Mouse (Mus musculus): Measurements from ENCODE around the gene Gm20388. TPM values are rescaled to one million over a fixed set of nuclear protein-coding genes. Genes with fewer than 3 reads are reported as not detected.

The Gm20388 gene
- polyA plus RNA-seq, 1 experiment from 2014 or later: not detected

- no peak overlapping the region for H3K27ac ChIP-seq (replicated peaks in 1 of 2; ENCODE audit: control insufficient read depth in 1 of 2, insufficient read depth in 1 of 2, low read depth in 2 of 2, low read length in 2 of 2)
- WGBS: 69% methylated on average over 3 of the region's 3 CpGs
- ATAC-seq (ENCODE audit: insufficient number of reproducible peaks, insufficient read depth, low FRiP score, low read depth): no peak
- no peak overlapping the region for H3K4me3 ChIP-seq (ENCODE audit: control insufficient read depth in 1 of 2, insufficient read depth in 1 of 2, low read depth in 1 of 2, low read length in 2 of 2)
- 0 out of 2 replicates have a peak, but pooled peaks cover 8% of the 10 kb centered on the region for H3K36me3 ChIP-seq (ENCODE audit: control insufficient read depth, insufficient read depth, low read length)
- H3K4me1 ChIP-seq (ENCODE audit: control insufficient read depth in 2 of 2, insufficient read depth in 2 of 2, low read length in 2 of 2): peaks cover 2 to 14% of the 10 kb centered on the region in 2 experiments
- no peaks in the 10 kb centered on the region for H3K9me3 ChIP-seq (ENCODE audit: control insufficient read depth, low read length)
- H3K27me3 ChIP-seq (ENCODE audit: control insufficient read depth, insufficient read depth, low read length): no peaks in the 10 kb centered on the region
- H3K9ac ChIP-seq (ENCODE audit: low read length): no peak overlapping the region
- H3K4me2 ChIP-seq (ENCODE audit: low read length): no peak overlapping the region
Measured at GRCm38 (mm10) chr8:122966638-122967037, 3056.0 kb downstream of the Gm20388 start.

- Histone ChIP-seq H3K4me2 (ENCODE audit: low read length) (no peak overlapping the region), H3K36me3 (ENCODE audit: control insufficient read depth, insufficient read depth, low read length) (peaks cover 11% of the 10 kb centered on the region; the same call in 1 of the 2 replicates), H3K27ac (replicated peaks in 1 of 2; ENCODE audit: control insufficient read depth in 1 of 2, insufficient read depth in 1 of 2, low read depth in 2 of 2, low read length in 2 of 2) (no peak overlapping the region), H3K4me3 (ENCODE audit: control insufficient read depth in 1 of 2, insufficient read depth in 1 of 2, low read depth in 1 of 2, low read length in 2 of 2) (no peak overlapping the region), H3K4me1 (ENCODE audit: control insufficient read depth in 2 of 2, insufficient read depth in 2 of 2, low read length in 2 of 2) (no peaks in the 10 kb centered on the region), H3K9ac (ENCODE audit: low read length) (no peak overlapping the region), H3K27me3 (ENCODE audit: control insufficient read depth, insufficient read depth, low read length) (no peaks in the 10 kb centered on the region), H3K9me3 (ENCODE audit: control insufficient read depth, low read length) (no peaks in the 10 kb centered on the region)
- ATAC-seq (ENCODE audit: insufficient number of reproducible peaks, insufficient read depth, low FRiP score, low read depth): no peak
- 96% methylated on average over 3 of the region's 3 CpGs for WGBS
Measured at GRCm38 (mm10) chr8:122968145-122968544, 3057.5 kb downstream of the Gm20388 start.

- 91% methylated on average over 3 of the region's 3 CpGs for WGBS
- no peak overlapping the region for H3K9ac ChIP-seq (ENCODE audit: low read length)
Measured at GRCm38 (mm10) chr8:122969964-122970620, 3059.5 kb downstream of the Gm20388 start.

GRCm38 (mm10) chr8:122976046-122976445 is 3065.4 kb downstream of the Gm20388 start:
- Histone ChIP-seq H3K4me1 (ENCODE audit: control insufficient read depth in 2 of 2, insufficient read depth in 2 of 2, low read length in 2 of 2) (peaks cover 0 to 20% of the 10 kb centered on the region in 2 experiments; a peak in 3 of 4 replicates), H3K4me3 (ENCODE audit: control insufficient read depth in 1 of 2, insufficient read depth in 1 of 2, low read depth in 1 of 2, low read length in 2 of 2) (no peak overlapping the region), H3K9ac (ENCODE audit: low read length) (no peak overlapping the region), H3K27me3 (ENCODE audit: control insufficient read depth, insufficient read depth, low read length) (no peaks in the 10 kb centered on the region), H3K9me3 (ENCODE audit: control insufficient read depth, low read length) (no peaks in the 10 kb centered on the region), H3K27ac (replicated peaks in 1 of 2; ENCODE audit: control insufficient read depth in 1 of 2, insufficient read depth in 1 of 2, low read depth in 2 of 2, low read length in 2 of 2) (no peak overlapping the region), H3K4me2 (ENCODE audit: low read length) (no peak overlapping the region), H3K36me3 (ENCODE audit: control insufficient read depth, insufficient read depth, low read length) (peaks cover 16% of the 10 kb centered on the region; the same call in 1 of the 2 replicates)
- 89% methylated on average over 4 of the region's 4 CpGs for WGBS
- no peak for ATAC-seq (ENCODE audit: insufficient number of reproducible peaks, insufficient read depth, low FRiP score, low read depth)

More at GRCm38 (mm10) chr8:122969964-122970620, 3059.5 kb downstream of the Gm20388 start:
- H3K4me2 ChIP-seq (ENCODE audit: low read length): no peak overlapping the region
- no peak for ATAC-seq (ENCODE audit: insufficient number of reproducible peaks, insufficient read depth, low FRiP score, low read depth)
- no peak overlapping the region for H3K4me3 ChIP-seq (ENCODE audit: control insufficient read depth in 1 of 2, insufficient read depth in 1 of 2, low read depth in 1 of 2, low read length in 2 of 2)
- H3K4me1 ChIP-seq (ENCODE audit: control insufficient read depth in 2 of 2, insufficient read depth in 2 of 2, low read length in 2 of 2): no peaks in the 10 kb centered on the region
- H3K27me3 ChIP-seq (ENCODE audit: control insufficient read depth, insufficient read depth, low read length): no peaks in the 10 kb centered on the region
- no peaks in the 10 kb centered on the region for H3K9me3 ChIP-seq (ENCODE audit: control insufficient read depth, low read length)
- H3K27ac ChIP-seq (replicated peaks in 1 of 2; ENCODE audit: control insufficient read depth in 1 of 2, insufficient read depth in 1 of 2, low read depth in 2 of 2, low read length in 2 of 2): no peak overlapping the region
- peaks cover 20% of the 10 kb centered on the region; the same call in 1 of the 2 replicates for H3K36me3 ChIP-seq (ENCODE audit: control insufficient read depth, insufficient read depth, low read length)

- peaks cover 5 to 20% of the 10 kb centered on the region in 2 experiments for H3K4me1 ChIP-seq (ENCODE audit: control insufficient read depth in 2 of 2, insufficient read depth in 2 of 2, low read length in 2 of 2)
- H3K9me3 ChIP-seq (ENCODE audit: control insufficient read depth, low read length): no peaks in the 10 kb centered on the region
- H3K36me3 ChIP-seq (ENCODE audit: control insufficient read depth, insufficient read depth, low read length): 0 out of 2 replicates have a peak, but pooled peaks cover under 1% of the 10 kb centered on the region
- H3K27ac ChIP-seq (replicated peaks in 1 of 2; ENCODE audit: control insufficient read depth in 1 of 2, insufficient read depth in 1 of 2, low read depth in 2 of 2, low read length in 2 of 2): no peak overlapping the region
- no peaks in the 10 kb centered on the region for H3K27me3 ChIP-seq (ENCODE audit: control insufficient read depth, insufficient read depth, low read length)
- no peak overlapping the region for H3K9ac ChIP-seq (ENCODE audit: low read length)
- H3K4me3 ChIP-seq (ENCODE audit: control insufficient read depth in 1 of 2, insufficient read depth in 1 of 2, low read depth in 1 of 2, low read length in 2 of 2): no peak overlapping the region
- 88% methylated on average over 3 of the region's 3 CpGs for WGBS
- no peak for ATAC-seq (ENCODE audit: insufficient number of reproducible peaks, insufficient read depth, low FRiP score, low read depth)
- no peak overlapping the region for H3K4me2 ChIP-seq (ENCODE audit: low read length)
Measured at GRCm38 (mm10) chr8:122979424-122979823, 3068.8 kb downstream of the Gm20388 start.

GRCm38 (mm10) chr8:122979865-122980509 is 3069.3 kb downstream of the Gm20388 start:
- H3K27ac ChIP-seq (replicated peaks in 1 of 2; ENCODE audit: control insufficient read depth in 1 of 2, insufficient read depth in 1 of 2, low read depth in 2 of 2, low read length in 2 of 2): no peak overlapping the region
- WGBS: 70% methylated on average over 10 of the region's 10 CpGs
- ATAC-seq (ENCODE audit: insufficient number of reproducible peaks, insufficient read depth, low FRiP score, low read depth): no peak

GRCm38 (mm10) chr8:122981646-122982045 is 3071.0 kb downstream of the Gm20388 start:
- Histone ChIP-seq H3K4me2 (ENCODE audit: low read length) (no peak overlapping the region), H3K36me3 (ENCODE audit: control insufficient read depth, insufficient read depth, low read length) (no peaks in the 10 kb centered on the region), H3K4me3 (ENCODE audit: control insufficient read depth in 1 of 2, insufficient read depth in 1 of 2, low read depth in 1 of 2, low read length in 2 of 2) (no peak overlapping the region), H3K27me3 (ENCODE audit: control insufficient read depth, insufficient read depth, low read length) (no peaks in the 10 kb centered on the region), H3K9ac (ENCODE audit: low read length) (no peak overlapping the region), H3K27ac (replicated peaks in 1 of 2; ENCODE audit: control insufficient read depth in 1 of 2, insufficient read depth in 1 of 2, low read depth in 2 of 2, low read length in 2 of 2) (no peak overlapping the region), H3K9me3 (ENCODE audit: control insufficient read depth, low read length) (no peaks in the 10 kb centered on the region), H3K4me1 (ENCODE audit: control insufficient read depth in 2 of 2, insufficient read depth in 2 of 2, low read length in 2 of 2) (peaks cover 5 to 26% of the 10 kb centered on the region in 2 experiments)
- no peak for ATAC-seq (ENCODE audit: insufficient number of reproducible peaks, insufficient read depth, low FRiP score, low read depth)
- WGBS: 61% methylated on average over 5 of the region's 5 CpGs

More at GRCm38 (mm10) chr8:122979865-122980509, 3069.3 kb downstream of the Gm20388 start:
- peaks cover 5 to 20% of the 10 kb centered on the region in 2 experiments for H3K4me1 ChIP-seq (ENCODE audit: control insufficient read depth in 2 of 2, insufficient read depth in 2 of 2, low read length in 2 of 2)
- no peak overlapping the region for H3K4me3 ChIP-seq (ENCODE audit: control insufficient read depth in 1 of 2, insufficient read depth in 1 of 2, low read depth in 1 of 2, low read length in 2 of 2)
- no peaks in the 10 kb centered on the region for H3K36me3 ChIP-seq (ENCODE audit: control insufficient read depth, insufficient read depth, low read length)
- H3K4me2 ChIP-seq (ENCODE audit: low read length): no peak overlapping the region
- no peaks in the 10 kb centered on the region for H3K27me3 ChIP-seq (ENCODE audit: control insufficient read depth, insufficient read depth, low read length)
- no peaks in the 10 kb centered on the region for H3K9me3 ChIP-seq (ENCODE audit: control insufficient read depth, low read length)
- no peak overlapping the region for H3K9ac ChIP-seq (ENCODE audit: low read length)

Measured in heart, embryonic 14.5 days (tissue).